Mouse (Mus musculus) stomach, postnatal 0 days (tissue): ENCODE data around the gene Mterf4.

Experiments used
- CTCF ChIP-seq: IDR thresholded peaks from 2 replicates; pipeline ENCODE4 v1.5.1; 2016; ENCODE audit warnings: antibody characterized with exemption, low read depth, mild to moderate bottlenecking, moderate library complexity
- EP300 ChIP-seq: optimal IDR thresholded peaks from 2 replicates; pipeline ENCODE3; 2016; ENCODE audit warnings: antibody characterized with exemption

GRCm38 (mm10) chr1:93267207-93267606 lies 38.5 kb downstream of the Mterf4 start:
- TF ChIP-seq EP300 (no peak), CTCF (no peak)
